Mouse (Mus musculus): ENCODE measurements around the gene Gabbr2.
A peak's percentile ranks its signal among the peaks of the same experiment; 100 is the strongest.

The Gabbr2 gene

DNA sequence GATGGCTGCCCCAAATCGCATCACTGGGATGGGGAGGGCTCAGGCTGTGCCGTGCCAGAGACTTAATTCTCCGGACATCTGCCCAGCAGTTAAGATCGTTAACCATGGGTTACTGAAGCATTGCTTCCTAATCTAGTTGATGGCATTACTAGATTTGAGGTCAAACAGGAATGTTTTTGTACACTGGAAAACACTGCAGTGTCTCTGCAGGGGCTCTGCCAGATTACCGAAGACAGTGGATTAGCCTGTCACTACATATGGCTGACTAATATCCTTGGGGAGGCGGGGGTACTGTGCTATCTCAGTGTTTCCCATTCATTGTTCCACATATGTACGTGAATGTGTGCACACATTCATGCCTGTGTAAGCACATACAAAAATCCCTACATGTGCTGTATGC is 225.3 kb downstream of the Gabbr2 start:
- no peak for DNase-seq (ENCODE audit: low read depth)

DNA sequence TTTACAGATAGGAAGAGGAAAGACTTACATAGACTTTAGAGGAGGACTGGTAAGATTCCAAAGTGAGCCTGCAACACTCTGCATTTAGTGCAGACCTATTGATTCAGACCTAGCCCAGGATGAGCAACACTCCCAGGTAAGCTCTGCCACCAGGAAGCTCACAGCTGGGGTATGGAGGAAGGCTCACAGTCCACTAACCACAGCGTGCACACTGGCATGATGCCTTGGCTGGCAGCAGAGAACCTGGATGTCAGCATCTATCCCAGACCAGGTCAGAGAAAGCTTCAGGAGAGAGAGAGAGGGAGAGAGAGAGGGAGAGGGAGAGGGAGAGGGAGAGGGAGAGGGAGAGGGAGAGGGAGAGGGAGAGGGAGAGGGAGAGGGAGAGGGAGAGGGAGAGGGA is 231.8 kb downstream of the Gabbr2 start:
- DNase-seq (ENCODE audit: low read depth) = no peak

DNA sequence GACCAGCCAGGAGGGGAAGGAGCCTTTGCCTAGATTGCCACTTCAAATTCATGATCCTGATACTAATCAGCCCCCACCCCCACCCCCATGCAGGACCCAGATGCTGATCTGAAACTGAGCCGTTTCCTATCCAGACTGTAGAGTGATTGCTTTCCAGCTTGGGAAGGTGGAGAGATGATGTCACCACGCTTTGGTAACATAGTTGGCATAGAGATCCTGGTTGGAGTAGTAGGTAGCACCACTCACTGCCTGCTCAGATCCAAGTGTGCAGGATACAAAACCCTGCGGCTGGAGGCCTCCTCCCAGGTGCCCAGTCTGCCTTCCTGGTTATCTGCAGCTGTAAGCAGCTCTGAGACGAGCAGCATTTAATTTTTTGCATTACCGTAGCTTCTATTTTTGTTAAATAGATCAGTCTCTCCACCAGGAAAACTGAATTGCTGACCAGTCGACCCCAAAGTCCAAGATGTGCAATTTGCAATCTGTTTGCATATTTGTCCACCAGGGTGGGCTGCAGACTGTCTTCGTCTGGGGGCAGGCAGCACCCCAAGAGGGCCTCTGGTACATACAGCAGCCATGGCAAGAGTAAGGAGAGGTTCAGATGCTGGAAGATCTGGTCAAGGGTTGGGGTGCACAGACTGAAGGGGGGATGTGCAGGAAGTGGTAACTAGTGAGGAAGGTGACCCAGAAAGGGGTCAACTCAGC is 233.2 kb downstream of the Gabbr2 start:
- no peak for DNase-seq (ENCODE audit: low read depth)

DNA sequence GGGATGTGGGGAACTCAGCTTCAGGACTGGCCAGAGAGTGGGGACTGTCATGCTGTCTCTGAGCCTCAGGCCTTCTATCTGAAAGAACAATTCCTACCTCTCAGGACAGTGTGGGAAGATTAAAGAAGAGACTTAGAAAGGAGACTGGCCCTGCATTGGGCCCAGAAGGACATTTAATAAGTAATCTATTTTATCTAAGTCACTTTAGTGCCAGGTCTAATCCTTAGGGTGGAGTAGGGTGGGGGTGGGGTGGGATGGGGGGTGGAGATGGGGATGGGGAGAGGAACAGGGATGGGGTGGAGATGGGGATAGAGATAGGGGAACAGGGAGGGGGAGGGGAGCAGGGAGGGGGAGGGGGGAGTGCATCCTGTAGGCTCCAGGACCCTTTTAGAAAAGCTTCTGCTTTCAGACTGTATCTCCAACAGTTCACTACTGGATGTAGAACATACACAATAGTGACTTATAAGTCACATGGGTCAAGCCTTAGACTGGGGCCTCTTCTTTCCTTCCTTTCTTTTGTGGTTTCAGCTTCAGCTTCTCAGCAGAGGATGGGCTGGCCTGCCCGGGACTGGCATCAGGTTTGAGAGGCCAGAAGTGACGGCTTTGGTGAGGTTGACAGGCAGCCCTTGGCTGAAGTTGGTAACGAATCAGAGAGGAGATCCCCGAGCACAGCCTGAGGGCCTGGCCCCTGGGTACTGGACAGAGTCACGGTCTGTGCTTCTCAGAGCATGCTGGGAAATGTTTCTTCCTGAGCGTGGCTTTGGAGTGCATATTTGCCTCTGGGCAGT is 237.1 kb downstream of the Gabbr2 start:
- DNase-seq (ENCODE audit: low read depth) = no peak

DNA sequence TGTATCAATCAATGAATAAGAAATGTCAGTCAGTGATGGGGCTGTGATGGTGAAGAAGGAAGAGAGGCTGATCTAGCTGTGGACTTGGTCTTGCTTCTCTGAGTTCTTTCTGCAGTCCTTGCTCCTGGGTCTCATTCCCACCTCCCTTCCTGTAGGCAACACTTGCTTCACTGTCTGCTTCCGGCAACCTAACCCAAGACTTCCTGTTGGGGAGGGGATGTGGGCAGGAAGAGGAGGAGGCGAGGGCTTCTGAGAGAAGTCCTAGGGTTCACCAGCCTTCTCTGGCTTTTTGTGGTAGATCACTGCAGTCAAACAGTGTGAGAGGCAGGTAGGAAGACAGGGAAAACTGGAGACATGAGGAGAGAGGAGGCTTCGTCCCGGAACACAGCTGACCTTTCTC is 239.4 kb downstream of the Gabbr2 start:
- DNase-seq (ENCODE audit: low read depth) = no peak

DNA sequence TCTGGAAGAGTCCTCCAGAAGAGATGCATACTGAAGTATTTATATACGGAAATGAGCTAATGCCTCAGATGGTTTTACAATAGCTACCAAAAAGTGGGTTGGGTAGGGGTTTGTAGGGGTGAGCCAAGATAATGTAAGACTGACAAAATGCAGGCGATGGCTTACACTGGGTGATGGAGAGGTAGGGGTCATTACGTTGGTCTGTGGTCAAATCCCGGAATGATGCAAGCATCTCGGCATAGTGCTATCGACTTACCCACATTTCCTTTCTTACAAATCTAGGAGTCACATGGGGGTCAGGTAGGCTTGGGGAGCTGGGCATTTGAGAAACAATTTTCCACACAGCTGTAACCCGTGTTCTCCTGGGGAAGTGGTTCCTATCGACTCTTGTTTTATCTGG is 242.7 kb downstream of the Gabbr2 start:
- DNase-seq (ENCODE audit: low read depth) = no peak

DNA sequence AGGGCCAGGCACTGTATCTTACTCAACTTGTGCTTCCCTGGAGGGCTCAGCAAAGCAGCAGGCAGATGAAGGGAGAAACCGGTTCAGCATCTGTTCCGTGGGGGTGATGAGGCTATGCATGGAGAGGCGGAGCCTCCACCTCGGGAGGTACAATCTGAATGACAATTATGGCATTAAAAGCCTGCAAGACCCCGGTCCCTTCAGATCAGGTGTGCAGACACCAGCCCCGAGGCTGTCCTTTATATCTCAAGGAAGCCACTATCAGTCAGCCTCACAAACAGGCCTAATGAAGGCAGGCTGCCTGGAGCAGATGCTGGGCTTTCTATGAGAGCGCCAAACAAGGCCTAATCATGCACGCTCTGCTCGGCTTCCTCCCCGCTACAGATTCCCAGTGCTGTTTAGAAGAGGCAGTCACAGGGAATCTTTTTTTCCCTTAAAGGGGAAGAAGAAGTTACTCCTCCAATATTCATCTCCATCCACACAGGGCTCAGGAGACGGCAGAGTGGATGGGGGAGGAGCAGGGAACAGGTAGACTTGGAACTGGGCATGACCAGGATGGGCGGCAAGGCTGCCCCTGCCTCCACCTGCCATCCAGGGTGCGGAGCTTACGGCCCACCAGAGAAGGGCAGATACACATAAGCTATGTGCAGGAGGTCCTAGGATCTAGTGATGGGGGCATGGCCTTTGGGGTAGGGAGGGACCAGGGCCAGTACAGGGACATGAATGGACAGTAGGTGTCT is 244.5 kb downstream of the Gabbr2 start:
- DNase-seq (ENCODE audit: low read depth) = no peak

DNA sequence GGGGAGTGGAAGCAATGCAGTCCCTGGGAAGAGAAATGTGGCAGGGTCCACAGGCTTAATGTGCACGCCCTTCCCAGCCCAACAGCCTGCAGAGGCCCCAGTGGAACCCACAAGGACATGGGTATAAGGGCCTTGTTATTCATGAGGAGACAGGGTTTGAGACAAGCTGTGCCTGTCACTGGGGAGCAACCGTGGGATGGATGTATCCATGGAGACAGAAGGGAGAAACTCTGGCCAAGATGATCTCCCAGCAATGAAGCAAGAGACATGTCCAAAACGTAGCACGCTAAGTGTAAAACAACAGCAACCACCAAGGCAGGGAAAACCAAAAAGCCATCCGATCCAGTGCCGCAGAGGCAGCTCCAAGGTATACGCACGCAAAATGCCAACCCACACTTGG is 246.1 kb downstream of the Gabbr2 start:
- DNase-seq (ENCODE audit: low read depth) = no peak

DNA sequence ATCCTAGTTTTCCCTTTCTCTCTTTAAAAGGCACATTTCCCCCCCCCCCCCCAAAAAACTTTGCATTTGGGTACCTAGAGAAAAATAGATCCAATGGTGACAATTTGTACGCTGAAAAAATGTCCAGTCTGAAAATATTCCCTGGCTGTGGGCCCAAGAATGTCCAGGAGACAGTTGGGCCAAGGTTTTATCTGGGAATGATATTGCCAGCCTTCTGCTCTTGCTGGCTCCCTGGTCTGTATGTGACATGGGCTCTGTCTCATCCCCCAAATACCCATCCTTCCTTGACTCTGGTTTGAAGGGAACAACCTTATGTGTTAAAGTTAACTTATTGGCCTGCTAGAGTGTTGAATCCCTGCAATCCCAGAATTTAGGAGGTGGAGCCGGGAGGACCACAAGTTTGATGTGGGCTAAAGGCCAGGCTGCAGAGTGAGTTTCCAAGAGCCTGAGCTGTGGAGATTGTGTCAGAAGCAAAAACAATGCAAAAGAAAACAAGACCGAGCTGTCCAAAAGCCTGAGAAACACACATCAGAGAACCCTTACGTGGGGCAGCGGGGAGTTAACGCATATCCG is 247.0 kb downstream of the Gabbr2 start:
- no peak for DNase-seq (ENCODE audit: low read depth)

DNA sequence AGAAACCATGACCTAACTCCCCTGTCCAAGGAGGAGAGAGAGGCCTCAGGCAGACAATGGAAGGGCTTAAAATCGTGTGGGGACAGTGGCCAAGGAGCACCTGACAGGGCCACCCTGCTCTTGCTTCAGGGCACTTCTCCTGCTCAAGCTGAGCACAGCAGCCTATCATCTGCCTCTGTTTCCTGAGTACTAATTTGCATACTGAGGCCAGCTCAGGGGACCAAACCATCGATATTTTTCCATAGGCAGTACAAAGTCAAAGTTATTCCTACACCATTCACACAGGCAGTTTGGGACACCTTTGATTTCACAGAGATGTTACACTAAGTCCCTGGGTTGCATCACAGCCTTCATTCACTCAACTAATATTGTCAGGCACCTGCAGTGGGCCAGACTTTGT is 249.1 kb downstream of the Gabbr2 start:
- no peak for DNase-seq (ENCODE audit: low read depth)

DNA sequence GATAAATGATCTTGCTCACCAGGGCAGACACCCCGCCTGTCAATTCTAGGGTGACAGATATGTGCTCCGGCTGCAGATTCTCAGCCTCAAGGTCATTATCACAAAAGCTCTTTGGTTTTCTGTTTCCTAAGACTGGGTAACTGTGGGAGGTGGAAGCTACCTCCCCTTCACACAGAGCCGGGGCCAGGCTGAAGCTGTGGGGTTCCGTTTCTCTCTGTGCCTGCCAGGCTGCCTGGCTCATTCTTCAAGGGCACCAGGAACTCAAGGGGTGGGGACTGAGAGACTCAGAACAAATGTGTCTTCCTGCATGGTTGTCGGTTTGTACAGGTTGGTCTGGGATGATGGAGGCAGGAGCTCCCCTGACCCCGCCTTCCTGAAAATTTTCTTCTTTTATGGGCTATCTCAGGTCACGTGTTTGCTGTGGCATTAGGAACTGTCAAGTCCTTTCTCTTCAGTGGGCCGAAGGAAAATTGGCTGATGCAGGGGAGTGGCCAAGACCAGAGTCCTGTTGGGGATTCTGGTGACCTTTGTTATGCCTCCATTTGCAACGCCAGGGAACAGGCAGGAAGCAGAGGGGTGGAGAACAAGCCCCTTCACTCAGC is 254.7 kb downstream of the Gabbr2 start:
- DNase-seq (ENCODE audit: low read depth) = no peak

DNA sequence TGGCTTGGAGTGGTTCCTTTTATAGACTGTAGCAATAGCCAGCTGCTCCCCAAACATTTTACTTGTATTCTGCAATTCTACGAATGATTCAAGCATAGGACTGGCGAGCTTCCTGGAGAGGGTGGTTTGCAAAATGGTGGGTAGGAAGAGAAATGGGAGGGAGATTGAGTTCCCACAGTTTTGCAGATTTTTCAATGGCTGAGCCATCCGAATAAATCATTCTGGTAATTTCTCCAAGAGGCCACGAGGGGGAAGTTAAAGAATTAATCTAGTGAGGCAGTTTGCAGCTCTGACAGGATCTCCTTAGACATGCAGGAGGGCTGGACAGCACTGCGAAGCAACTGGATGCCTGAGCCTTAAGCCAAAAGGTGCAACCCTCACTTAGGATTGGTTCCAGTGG is 256.8 kb downstream of the Gabbr2 start:
- peak; percentile 14 for DNase-seq (ENCODE audit: low read depth)

DNA sequence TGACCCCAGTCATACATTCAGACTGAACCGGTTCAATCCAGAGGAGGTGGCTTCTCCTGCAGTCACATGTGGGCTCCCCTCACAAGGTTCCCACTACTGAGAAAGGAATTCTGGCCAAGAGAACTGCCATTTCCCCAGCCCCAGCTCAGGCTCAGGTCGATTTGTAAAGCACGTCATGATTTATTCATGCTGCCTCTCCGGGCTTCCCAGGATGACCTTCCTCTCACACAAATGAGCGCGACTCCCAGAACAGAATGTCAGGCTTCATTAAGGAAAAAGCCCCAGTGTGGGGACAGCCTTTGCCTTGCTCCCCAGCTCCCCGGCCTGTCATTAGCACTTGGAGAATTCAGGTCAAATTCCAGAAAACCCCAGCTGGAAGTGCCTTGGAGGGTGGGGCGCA is 260.1 kb downstream of the Gabbr2 start:
- no peak for DNase-seq (ENCODE audit: low read depth)

DNA sequence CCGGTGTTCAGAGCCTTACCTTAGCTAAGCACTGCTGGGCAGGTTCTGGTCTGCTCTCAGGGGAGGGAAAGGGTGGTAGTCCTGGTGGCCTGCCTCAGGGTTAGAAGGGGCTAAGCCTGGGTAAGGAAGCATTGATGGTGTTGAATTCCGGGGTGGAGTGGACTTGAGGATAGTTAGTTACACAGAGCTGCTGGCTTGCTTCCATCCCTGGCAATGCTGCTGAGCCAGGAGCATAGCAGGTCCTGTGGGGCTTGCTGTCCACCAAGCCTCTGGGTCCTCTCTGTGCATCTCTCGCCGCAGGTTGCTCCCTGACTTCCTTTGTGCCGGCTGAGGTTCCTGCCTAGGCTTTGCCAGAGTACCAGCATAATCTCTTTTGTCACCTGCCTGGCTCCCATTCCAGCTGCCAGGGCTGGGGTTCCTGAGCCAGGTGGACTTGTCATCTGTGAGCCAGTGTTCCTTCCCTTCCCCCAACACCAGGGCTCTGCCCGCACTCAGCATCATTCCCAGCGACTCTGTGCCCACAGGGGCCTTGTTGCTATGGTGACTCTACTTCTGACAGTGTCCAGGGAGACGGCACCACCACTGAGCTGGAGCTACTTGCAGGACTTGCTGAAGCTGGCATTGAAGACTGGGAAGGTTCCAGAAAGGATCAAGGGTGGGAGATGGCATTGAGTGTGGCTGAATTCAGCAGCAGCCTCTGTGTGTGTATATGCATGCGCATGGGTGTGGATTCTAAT is 262.2 kb downstream of the Gabbr2 start:
- DNase-seq (ENCODE audit: low read depth) = no peak

DNA sequence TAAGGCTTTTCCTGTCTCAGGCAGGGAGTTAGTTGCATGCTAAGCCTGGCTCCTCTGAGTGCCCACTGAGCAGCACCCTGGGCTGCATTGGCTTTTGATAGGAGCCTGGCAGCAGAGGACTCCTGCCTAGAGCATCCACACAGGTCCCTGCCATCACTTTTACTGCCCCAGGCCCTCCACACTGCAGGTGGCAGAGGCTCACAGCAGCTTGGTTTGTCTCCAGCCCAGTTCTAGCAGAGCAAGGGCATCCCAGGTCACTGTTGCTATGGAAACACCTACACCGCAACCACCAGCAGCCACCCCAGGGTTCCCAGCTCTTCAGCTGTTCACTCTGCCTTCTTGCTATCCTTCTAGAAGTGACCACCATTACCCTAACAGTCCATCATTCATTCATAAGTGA is 263.4 kb downstream of the Gabbr2 start:
- DNase-seq (ENCODE audit: low read depth) = no peak

DNA sequence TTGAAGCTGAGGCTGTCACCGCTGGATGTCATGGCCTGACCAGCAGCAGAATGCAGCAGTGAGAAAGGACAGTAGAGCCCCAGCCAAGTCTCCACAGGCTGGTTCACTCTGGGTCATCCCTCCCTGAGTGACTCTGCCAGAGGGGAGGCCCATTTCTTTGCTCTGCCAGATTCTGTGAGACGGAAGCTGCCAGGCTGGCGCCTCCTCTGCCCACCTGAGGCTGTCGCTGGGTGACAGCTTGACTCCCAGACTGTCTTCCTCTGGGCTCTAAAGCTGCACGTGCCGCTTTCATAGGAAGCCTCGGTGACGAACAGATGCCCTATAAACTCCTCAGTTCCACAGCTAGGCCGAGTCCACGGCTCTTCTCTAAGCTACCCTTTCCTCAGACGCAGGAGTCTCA is 264.5 kb downstream of the Gabbr2 start:
- no peak for DNase-seq (ENCODE audit: low read depth)

DNA sequence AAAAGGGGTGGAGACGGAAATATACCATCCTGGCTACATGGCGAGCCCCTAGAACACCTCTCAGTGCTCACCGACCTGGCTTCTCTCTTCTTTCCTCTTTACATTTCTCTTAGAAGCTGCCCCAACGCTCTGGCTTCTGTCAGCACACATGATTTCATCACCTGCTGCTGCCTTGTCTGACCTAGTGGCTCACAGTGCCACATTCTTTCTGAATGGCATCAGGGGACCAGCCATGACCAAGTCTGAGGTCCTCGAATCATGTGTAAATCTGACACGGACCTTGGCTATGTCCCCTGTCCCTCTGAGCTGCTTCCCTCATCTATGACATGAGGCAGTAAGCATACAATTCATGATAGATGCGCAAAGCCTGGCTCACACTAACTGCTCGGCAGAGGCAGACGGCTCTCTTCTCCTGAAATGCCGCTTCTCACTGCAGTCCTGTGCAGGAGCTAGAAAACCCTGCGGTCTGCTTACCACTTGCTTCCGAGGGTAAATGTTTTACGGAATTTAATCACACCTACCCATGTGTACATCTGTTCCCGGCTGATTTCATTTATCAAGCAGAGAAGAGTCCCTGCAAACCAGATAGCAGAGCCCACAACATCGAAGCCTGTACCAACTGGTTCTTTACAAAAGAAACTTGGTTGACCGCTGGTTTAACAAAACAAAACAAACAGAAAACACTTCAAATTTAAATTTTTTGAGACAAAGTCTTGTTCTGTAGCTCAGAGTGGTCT is 270.7 kb downstream of the Gabbr2 start:
- DNase-seq (ENCODE audit: low read depth) = no peak

DNA sequence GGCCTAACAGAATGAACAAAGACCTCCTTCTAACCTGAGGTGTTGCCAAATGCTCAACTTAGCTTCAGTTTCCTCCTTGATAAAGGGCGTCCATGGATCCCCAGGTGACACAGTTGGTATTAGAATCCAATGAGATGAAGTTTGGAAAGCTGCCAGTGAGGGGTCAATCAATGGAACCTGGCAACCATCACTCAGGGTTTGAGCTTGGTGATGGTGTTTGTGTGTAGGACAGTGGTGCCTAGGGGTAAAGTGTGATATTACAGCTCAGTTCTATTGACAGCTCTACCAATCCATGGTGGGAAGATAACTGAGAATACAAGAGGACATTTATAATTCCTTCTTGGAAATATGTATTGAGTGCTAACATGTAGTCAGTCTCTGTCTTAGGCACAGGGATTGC is 271.6 kb downstream of the Gabbr2 start:
- no peak for DNase-seq (ENCODE audit: low read depth)

DNA sequence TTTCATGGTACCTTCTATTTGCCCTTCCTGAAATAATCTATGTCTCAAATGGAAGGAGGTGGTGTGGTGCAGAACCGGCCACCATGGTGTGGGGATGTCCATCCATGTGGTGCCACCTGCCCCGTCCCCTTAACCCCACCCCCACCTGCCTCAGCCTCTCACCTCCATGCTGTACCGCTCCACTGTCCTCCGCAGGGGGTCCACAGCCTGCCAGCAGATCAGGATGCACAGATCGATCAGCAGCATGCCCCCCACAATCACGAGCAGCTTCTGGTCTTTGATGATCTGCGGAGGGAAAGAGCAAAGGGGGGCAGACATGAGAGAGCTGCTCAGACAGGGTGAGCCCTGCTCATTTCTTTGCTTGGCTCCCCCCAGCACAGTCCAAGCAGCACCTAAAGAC is 273.0 kb downstream of the Gabbr2 start:
- DNase-seq (ENCODE audit: low read depth) = no peak

DNA sequence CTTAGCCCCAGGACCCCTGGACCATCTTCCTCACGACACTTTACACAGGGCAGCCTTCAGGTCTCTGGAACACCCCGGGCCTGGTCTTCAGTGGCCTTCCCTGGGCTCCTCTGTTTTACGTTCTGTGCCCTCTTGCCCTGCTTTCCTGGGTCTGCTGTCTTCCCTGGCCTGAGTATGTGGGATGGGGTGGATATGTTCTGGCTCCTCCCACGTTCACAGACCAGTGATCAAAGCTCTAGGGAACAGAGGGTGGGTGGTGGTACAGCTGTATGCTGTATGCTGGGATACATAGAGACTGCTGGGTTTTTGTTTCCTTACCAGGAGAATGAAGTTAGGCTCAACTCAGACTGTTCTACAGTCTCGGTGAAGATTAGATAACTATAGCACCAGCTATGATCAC is 274.5 kb downstream of the Gabbr2 start:
- DNase-seq (ENCODE audit: low read depth) = no peak

DNA sequence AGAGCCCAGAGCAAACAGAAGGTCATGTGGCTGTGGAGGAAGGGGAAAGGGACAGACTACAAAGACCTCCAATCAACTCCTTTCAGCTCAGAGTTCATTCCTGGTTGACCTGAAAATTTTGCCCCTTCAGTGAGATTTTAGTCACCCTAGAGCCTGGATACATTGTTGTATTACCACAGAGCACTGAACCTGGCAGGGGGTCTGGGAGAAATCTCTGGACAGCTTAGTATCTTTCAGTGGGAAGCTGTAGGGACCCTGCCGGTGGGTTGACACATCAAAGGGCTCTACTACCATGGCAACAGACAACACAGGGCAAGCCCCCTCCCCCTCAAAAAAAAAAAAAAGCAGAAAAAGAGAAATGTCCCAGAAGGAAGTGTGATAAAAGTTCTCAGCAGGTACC is 275.3 kb downstream of the Gabbr2 start:
- DNase-seq (ENCODE audit: low read depth) = no peak
